Mouse (Mus musculus) layer of hippocampus, postnatal 14 days (tissue): ENCODE results near the gene Nudt15. TPM values are rescaled to one million over a fixed set of nuclear protein-coding genes. Genes with fewer than 3 reads are reported as not detected.
A peak's percentile ranks its signal among the peaks of the same experiment; 100 is the strongest.
"Not testable (repeated sequence)": the region's sequence is repeated elsewhere in the genome, so short reads cannot be mapped to it uniquely, and the experiment has no call there.

ENCODE experiments used
- DNase-seq, 2 experiments: peaks; one replicate each; pipeline ENCODE4 v3.0.0; 2021 to 2022; ENCODE audit warnings: low spot score in 2 of 2, mixed read lengths in 1 of 2
- long read RNA-seq, 2 experiments: library from polyadenylated mRNA; stranded (forward); transcript quantifications; one replicate each; pipeline ENCODE4 v2.0.0; 2021
- total RNA-seq, 2 experiments: library from RNA; stranded (reverse); gene quantifications; 2 replicates each; pipeline ENCODE4 v1.2.3; 2021

The Nudt15 gene
- total RNA-seq, result 1 to 10 TPM; 6.2 to 8.8 TPM
- long read RNA-seq, experiment 1, partial matches to known transcripts, result 8 of 9 reads
- long read RNA-seq, experiment 1, other reads (novel, unspliced or antisense), result 1 of 9 reads
- long read RNA-seq, experiment 2, partial matches to known transcripts, result 6 of 6 reads
- long read RNA-seq, experiment 2, other reads (novel, unspliced or antisense), result 0 of 6 reads

DNA sequence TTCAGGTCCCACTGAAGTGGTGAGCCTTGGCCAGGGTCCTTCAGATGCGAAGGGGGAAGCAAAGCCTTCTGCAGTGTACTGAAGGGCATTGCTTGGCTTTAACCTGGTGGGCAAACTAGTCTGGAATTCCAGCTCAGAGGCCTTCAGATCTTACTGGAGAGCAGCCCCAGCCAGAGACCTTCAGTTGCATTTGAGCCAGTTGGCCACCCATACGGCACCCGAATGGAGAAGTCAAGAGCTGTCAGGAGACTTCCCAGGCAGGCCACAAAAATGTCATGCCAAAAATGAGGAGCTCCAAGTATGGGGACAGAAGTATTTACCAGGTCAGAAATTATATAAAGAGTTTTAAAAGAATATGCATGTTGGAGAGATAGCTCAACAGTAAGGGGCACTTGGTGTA, at the start of gene Nudt15:
Gene Nudt15, minus strand, starts transcription at position 192 of the 400 bp plus-strand sequence.
- DNase-seq, result no peak

DNA sequence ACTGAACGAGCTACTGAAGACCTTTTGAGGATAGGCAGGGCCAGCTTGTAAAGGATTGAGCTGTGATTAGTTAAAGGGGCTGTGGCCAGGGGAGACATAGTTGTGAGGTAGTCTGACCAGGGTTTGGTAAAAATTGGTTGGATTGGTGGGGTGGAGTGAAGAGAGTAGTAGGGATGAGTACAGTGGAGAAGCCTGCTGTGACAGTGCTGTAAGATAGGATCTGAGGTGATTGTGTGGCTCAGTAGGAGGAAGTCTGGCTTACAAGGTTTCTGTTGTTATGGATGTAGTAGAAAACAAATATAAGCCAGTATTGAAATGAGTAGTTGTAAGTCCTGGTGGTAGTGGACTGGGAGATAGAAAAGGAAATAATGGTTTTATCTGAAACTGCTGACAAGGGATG, 44.1 kb upstream of the Nudt15 start:
- DNase-seq, result no peak

DNA sequence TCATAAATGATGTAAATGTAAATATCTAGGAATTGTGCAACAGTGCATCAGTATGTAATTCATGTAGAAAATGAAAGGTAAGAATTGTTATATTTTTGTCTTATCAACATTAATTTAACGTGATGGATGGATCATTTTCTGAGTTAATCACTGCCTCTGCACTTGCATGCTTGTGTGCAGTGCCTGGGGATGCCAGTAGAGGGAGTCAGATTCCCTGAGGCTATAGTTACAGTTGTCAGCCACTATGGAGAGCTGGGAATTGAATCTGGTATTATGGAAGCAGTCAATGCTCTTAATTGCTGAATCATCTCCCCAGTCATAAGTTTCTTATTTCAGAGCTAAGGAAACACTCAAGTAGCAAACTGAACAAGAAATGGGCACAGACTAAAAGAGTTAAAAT, 40.0 kb upstream of the Nudt15 start:
- no peak for DNase-seq

DNA sequence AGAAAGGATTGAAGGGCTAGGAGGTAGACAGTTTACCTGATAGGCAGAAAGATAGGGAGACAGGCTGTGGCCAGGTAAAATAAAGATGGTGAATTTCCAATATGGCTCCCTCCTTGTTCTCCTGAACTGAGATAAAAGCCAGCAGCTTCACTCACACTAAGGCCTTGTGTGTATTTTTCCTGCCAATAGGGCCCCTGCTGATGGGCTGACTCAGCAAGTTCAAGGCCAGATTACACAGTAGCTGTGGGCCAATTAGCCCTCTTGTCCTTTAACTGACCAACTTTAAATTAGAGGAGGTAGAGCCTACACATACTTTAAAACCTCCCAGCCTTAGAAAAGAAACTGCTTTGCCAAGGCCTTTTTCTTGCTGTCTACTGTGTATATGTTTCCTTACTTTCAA, 28.3 kb upstream of the Nudt15 start:
- no peak for DNase-seq

DNA sequence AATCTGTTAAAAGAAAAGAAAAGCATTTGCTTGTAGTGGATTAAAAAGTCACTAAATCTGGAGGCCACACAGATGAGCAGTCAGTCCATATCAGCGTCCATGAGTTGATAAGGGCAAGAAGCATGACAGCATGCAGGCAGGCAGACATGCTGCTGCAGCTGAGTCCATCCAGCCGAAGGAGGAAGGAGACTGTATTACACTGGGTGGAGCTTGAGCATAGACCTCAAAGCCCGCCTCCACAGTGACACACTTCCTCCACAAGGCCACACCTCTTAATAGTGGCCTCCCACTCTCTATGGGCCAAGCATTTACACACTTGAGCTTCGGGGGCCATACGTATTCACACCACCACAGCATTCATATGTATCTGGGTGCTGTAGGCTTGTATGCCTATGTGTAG, 26.0 kb upstream of the Nudt15 start:
- no peak for DNase-seq

DNA sequence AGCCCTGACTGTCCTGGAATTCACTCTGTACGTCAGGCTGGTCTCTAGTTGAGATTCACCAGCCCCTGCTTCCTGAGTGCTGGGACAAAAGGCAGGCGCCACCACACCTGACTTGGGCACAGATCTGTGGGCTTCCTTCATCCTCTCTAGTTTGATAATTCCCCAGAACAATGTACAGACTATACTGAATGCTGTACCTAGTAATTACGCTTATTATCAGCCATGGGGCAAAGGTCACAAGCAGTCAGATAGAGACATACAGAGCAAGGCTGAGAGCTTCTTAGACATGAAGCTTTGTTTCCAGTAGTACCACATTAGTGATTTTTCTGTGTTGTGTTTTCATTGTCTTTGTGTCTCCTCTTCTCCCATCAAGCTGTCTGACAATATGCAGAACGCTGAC, 23.1 kb upstream of the Nudt15 start:
- DNase-seq, result no peak

DNA sequence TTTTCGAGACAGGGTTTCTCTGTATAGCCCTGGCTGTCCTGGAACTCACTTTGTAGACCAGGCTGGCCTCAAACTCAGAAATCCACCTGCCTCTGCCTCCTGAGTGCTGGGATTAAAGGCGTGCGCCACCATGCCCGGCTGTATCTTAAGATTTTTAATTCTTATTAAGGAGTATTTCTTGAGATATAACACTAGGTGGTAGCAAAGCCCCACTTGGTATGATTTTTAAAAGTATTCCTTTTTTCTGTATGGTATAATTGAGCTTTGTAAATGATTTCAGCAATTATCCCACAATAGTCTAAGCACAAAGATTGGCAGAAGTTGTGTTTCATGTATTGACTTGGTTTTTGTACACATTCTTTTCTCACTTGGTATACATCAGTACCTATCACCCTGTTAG, 21.8 kb upstream of the Nudt15 start:
- DNase-seq, result not testable (repeated sequence)

DNA sequence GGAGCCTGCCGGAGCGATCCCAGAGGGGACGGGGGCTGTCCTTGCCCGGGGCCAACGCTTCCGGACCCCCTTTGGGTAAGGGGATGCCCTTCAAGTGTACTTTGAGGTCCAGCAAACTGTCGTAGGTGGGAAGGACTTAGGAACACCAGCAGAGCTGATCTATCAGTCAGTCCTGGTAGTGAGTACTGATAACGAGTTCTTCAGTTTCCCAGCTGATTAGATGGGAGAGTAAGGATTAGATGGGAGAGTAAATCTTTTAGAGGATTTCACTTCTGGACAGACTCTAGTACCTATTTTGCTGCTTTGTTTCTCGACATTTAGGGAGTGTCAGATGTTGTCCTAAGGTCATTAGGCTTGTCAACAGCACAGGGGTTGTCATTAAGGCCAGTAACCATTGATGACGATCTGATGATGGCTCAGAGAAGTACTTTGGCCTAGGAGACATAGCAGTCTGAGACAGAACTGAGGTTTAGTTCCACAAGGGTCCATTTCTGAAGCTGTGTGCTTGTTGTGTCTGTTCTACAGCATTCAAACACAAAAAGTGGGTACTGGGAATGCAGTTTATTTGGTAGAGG, 5.2 kb upstream of the Nudt15 start:
- DNase-seq, result no peak

DNA sequence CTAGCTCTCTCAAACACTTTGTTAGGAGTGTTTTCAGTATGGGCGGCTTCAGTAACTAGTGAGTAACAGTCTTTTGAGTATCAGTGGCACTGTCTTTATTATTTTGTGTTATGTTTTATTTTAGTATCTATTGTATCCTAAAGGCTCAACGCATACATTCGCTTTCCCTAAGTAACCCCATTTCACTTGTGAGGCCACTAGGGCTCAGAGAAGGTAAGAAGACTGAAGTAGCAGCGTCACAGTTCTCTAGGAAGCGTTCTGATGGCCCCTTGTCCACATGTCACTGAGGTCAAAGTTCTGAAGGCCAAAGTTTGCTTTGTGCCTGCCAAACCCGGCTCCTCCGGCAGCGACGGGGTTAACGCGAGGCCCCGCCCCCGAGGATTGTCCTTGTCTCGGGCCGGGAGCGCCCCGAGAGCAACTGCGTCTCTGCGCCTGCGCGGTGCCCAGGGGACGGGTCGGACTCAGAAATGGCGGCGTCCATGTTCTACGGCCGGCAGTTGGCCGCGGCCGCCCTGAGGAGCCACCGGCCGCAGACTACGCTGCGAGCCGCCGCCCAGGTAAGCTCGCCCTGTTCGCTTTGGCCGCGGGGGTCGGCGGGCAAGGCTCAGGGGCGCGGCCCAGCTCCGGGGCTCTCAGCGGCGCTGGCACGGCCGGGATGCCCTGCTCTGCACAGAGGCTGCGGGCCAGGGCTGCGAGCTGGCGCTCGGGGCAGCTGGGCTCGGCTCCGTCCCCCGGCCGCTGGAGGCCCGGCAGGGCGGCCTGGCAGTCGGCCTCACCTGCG, 4.5 kb upstream of the Nudt15 start:
- DNase-seq, result peak; percentile 92 to 94

DNA sequence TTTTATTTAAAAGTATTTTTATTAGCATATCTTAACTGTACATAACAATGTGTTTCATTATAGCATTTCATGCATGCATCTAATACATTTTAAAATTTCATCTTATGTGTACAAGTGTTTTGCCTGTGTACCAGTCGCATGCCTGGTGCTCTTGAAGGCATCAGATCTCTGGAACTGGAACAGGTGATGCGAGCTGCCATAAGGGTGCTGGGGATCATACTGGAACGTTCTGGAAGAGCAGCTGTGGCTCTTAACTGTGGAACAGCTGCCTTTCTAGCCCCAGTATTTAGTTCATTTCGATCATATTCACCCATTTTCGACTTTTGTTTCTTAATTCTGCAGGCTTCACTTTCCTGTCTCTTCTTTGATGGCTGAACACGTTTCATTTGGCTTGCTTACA, 3.1 kb upstream of the Nudt15 start:
- no peak for DNase-seq

DNA sequence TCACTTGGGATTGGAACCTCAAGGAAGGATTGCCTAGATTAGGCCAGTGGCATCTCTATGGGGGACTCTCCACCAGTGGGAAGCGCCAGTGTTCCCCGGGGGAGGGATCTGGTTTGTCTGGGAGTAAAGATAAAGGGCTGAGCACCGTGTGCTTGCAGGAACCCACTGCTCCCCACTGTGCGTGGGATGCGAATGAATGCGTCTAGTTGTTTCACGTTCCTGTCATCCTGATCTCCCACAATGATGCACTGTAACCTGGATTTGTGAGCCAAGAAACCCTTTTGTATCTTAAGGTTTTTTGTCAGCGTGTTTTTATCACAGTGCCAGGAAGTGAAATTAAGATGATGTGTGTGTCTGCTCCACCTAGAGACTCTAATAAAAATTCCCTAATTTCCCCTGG, 2.7 kb upstream of the Nudt15 start:
- peak in 1 of 2 experiments; percentile 7 for DNase-seq

DNA sequence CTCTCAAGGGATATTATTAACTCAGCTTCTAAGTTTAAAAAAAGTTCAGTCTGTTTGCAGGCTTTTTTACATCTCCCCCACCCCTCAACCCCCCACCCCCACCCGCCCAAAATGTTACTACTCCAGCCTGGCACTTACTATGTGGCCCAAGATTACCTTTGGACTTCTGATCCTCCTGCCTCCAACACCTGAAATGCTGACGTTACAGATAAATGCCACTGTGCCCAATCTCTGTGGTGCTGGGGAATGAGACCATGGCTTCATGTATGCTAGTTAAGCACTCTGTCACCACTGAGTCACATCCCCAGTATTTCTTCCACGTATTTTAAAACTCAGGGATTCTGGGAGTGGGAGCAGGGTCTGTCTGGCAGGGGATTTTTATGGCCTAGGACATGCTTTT, 2.2 kb upstream of the Nudt15 start:
- no peak for DNase-seq

DNA sequence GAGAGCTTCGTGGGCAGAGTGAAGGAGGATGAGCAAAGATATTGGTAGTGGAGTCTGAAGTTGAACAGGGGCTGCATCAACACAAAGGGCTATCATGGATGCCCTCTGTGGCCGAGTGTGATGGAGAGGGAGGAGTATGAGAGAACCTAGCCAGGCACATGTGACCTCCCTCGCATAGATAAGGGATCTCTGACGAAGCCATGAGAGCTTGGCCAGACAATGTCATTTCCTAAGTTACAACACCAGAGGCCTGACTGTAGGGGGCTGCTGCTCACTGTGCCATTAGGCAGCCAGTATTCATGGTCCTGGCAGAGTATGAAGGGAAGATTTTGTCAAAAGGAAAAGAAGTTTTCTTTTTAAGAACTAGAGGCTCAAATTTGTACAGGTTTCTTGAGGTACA, 1.0 kb downstream of the Nudt15 start:
- no peak for DNase-seq

DNA sequence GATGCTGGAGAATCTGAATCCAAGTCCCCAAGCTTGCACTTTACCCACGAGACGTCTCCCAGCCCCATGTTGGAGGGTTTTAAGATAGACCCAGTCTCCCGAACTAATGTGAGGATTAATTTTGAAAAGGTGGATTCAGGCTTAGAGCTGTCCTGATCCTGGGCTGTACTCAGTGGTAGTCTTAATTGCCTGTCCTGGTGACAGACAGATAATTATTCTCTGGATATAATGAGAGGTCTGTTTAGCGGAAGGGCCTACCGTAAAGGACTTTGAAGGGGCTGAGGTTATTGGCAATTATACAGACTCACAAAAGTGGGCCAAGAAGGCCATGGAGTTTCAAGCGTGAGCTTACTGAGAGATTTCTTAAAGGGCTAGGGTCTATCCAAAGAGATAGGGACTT, 4.3 kb downstream of the Nudt15 start:
- DNase-seq, result no peak

DNA sequence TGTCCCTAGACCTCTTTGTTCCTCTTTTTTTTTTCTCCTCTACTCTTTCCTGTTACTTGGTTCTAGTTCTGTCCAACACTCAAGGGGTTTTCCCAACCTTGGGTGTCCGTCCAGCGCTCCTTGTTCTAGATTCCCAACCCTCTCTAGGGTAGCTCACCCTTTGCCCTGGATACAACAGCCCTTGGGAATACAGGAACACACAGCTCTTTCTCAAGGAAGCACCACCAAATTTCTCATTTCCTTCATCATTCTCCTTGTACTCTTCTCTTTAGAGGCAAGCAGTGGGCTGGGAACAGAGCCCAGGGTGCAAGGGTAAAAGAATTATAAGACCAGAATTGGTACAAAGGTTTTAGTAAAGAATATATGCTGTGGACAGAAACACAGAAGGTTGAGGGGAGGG, 12.4 kb downstream of the Nudt15 start:
- no peak for DNase-seq

DNA sequence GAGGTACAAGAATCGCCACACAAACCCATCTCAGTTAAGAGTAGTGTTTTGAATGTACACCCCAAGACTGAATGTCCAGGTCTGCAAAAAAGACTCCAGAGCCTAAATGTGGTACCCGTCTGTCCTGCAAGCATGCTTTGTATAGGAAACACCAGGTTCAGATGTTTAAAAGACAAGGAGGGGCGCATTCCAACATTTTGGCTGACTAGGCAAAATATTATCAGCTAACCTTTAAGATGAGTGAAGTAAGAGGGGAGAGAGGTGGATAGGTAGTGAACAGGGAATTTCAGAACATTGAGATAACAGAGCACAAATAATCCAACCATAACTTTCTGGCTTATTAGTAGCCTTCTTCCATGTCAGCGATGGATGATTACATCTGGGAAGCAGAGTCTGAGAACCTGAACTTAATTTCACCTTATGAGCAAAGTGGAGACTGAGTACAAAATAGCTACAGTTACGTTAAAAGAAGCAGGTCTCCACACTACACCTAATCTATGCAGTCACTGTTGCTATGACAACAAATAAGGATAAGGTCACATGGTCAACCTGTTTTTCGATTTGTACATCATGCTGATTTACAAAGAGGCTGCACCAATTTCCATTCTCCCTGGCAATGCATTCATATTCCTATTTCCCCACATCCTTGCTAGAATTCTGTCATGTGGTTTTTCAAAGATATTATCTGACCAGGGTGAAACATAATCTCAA, 14.1 kb downstream of the Nudt15 start:
- no peak for DNase-seq

DNA sequence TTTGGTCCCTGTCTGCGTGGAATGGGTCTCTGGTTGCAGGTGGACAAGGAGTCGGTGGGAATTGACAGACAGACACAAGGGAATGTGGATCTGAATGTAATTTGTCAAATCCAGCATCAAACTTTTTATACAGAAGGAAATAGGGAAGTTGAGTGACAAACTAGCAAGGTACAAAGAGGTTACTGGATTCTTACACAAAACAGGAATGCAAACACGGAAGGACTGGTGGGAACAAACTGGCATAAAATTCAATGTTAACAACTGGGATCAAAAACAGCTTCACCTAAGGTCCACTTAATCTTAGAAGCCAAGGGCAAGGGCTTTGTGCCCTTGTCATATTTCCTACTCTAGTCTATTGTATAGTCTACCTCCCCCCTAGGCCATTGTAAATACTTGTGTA, 19.4 kb downstream of the Nudt15 start:
- DNase-seq, result not testable (repeated sequence)

DNA sequence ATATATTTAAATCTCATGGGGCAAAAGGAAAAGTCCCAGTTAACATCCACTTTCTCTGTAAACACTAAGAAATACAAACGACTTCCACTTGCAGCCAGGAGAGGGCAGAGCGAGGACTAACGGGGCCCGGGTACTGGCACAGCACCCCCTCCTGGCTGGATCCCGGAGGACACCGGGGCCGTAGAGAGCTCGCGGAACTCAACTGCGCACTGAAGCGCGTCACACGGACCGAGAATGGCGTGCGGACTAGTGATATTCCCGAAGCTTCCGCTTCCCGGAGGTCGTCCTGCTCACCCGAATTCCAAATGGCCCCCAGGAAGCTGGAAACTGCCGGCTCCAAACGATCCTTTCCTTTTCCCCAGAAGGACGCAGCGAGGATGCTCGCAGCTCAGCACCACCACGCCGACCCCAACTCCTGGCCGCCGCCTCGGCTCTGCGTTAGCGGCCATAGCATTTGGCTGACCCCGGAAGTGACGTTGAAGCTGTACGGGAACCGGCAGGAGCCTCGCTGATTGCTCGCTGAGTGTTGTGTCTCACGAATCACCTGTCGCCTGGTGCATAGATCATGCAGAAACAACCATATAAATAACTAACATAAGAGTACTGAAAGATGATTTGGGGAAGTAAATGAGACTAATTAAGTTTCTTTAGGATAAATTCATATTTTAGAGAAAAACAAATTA, 23.1 kb downstream of the Nudt15 start, which contains the start of gene Sucla2:
Gene Sucla2, plus strand, starts transcription at position 554 of the 683 bp plus-strand sequence.
- DNase-seq, result peak; percentile 96 to 99

DNA sequence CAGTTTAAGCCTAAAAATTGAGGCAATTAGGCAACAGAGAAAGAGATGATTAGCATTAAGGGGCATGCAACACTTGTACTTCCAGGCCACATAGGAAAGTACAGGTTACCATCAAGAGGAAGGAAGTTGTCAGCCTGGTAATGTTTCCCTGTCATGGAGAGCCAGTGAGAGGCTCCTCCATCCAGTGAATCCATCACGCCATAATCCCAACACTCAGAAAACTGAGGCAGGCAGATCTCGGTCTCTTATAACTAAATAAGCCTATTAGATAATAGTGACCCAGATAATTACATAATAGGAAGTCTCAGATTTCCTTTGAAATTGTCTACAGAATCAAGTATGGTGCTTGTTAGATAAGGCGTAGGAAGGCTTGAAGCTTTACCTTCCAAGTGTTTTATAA, 23.9 kb downstream of the Nudt15 start:
- no peak for DNase-seq

DNA sequence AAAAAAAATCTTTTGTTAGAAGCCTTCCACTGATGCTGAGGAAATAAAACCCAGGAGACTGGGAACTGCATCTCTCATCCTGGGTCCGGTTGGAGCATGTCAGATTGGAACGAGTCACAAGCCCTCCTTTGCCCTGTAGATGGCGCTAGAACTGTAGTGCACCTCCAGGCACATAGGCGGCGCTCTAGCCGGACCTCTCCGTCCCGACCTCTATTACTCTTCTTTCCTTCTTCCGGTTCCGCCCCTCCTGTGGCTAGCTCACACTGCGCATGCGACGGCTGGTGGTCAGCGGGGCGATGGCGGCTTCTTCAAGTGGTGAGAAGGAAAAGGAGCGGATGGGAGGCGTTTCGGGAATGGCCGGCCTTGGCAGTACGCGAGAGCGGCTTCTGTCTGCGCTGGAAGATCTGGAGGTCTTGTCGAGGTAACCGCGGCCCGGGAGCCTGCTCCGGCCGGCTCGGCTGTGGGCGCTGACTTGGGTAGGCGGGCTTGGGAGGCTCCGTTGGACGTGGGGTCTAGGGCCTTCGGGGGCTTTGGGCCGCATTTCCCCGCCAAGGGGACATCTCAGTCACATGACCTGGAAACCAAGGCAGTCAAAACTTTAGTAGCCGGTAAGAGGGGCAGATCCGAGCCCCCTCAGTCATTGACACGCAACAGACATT, 38.1 kb downstream of the Nudt15 start, which contains the start of gene Med4:
Gene Med4, plus strand, starts transcription at position 261 of the 659 bp plus-strand sequence.
- peak; percentile 96 to 97 for DNase-seq
